7 mouse cellular contexts compared by ENCODE assay signal in genomic region chr3:54807666-54808217, GRCm38 (mm10). TPM values are rescaled to one million over a fixed set of nuclear protein-coding genes. Genes with fewer than 3 reads are reported as not detected.
DNase-seq lines count a peak whose midpoint lies in the region; ATAC-seq lines count a peak whose summit lies in the region.

Rfxap (minus strand) TSS chr3:54807791.

- peak within 1 kb of the TSS; percentile 93 for H3K4me2 ChIP-seq in embryonic facial prominence, embryonic 11.5 days (ENCODE audit: low read depth, low read length)
- H3K4me2 ChIP-seq in midbrain, embryonic 13.5 days (replicated peaks): peak within 1 kb of the TSS; percentile 97

- no peaks in the 10 kb centered on the region for H3K4me1 ChIP-seq in embryonic facial prominence, embryonic 11.5 days (ENCODE audit: control insufficient read depth, insufficient read depth, low read length)
- peaks cover 25% of the 10 kb centered on the region for H3K4me1 ChIP-seq in limb, embryonic 10.5 days
- peaks cover 24% of the 10 kb centered on the region for H3K4me1 ChIP-seq in midbrain, embryonic 13.5 days (replicated peaks)

- peak; percentile 93 for ATAC-seq in embryonic facial prominence, embryonic 11.5 days (replicated peaks; ENCODE audit: insufficient number of reproducible peaks, low FRiP score, low TSS enrichment, low read depth)
- peak; percentile 77 for ATAC-seq in granulocyte monocyte progenitor cell, adult 5-6 weeks (replicated peaks; ENCODE audit: poor library complexity, severe bottlenecking)
- ATAC-seq in midbrain, embryonic 13.5 days: peak; percentile 95

- peak within 1 kb of the TSS; percentile 95 for H3K9ac ChIP-seq in embryonic facial prominence, embryonic 11.5 days (replicated peaks; ENCODE audit: low read length)
- peak within 1 kb of the TSS; percentile 90 for H3K9ac ChIP-seq in midbrain, embryonic 13.5 days (replicated peaks)

- H3K27me3 ChIP-seq in embryonic facial prominence, embryonic 11.5 days (ENCODE audit: control insufficient read depth, insufficient read depth, low read length): no peaks in the 10 kb centered on the region
- peaks cover 6% of the 10 kb centered on the region; the same call in 1 of the 2 replicates for H3K27me3 ChIP-seq in limb, embryonic 10.5 days (ENCODE audit: low read depth, poor library complexity, severe bottlenecking)
- peaks cover 3% of the 10 kb centered on the region; the same call in 1 of the 2 replicates for H3K27me3 ChIP-seq in midbrain, embryonic 13.5 days

- 0% methylated on average over 50 of the region's 52 CpGs for WGBS in embryonic facial prominence, embryonic 11.5 days
- under 1% methylated on average over 52 of the region's 52 CpGs for WGBS in limb, embryonic 10.5 days
- under 1% methylated on average over 52 of the region's 52 CpGs for WGBS in midbrain, embryonic 13.5 days

- H3K4me3 ChIP-seq in embryonic facial prominence, embryonic 11.5 days (ENCODE audit: low read depth, low read length): peak within 1 kb of the TSS; percentile 84
- H3K4me3 ChIP-seq in limb, embryonic 10.5 days: peak within 1 kb of the TSS; percentile 90
- H3K4me3 ChIP-seq in midbrain, embryonic 13.5 days (replicated peaks): peak within 1 kb of the TSS; percentile 82

- H3K9me3 ChIP-seq in embryonic facial prominence, embryonic 11.5 days (replicated peaks; ENCODE audit: control insufficient read depth, low read length): no peaks in the 10 kb centered on the region
- H3K9me3 ChIP-seq in limb, embryonic 10.5 days (replicated peaks): no peaks in the 10 kb centered on the region
- H3K9me3 ChIP-seq in midbrain, embryonic 13.5 days: no peaks in the 10 kb centered on the region

- no peaks in the 10 kb centered on the region for H3K36me3 ChIP-seq in embryonic facial prominence, embryonic 11.5 days (replicated peaks; ENCODE audit: control insufficient read depth, insufficient read depth, low read depth, low read length)
- peaks cover 26% of the 10 kb centered on the region for H3K36me3 ChIP-seq in limb, embryonic 10.5 days
- H3K36me3 ChIP-seq in midbrain, embryonic 13.5 days: peaks cover 17% of the 10 kb centered on the region

- peak within 1 kb of the TSS; percentile 80 for H3K27ac ChIP-seq in embryonic facial prominence, embryonic 11.5 days (replicated peaks; ENCODE audit: low read depth, low read length)
- H3K27ac ChIP-seq in limb, embryonic 10.5 days: peak within 1 kb of the TSS; percentile 95
- H3K27ac ChIP-seq in midbrain, embryonic 13.5 days: peak within 1 kb of the TSS; percentile 97

- peak; percentile 97 for DNase-seq in adrenal gland, postnatal 14 days
- peak; percentile 95 for DNase-seq in embryonic facial prominence, embryonic 11.5 days (ENCODE audit: low spot score)
- peak; percentile 94 for DNase-seq in kidney, adult 11 months
- peak; percentile 99 for DNase-seq in limb, embryonic 10.5 days (ENCODE audit: low spot score)
- peak; percentile 98 for DNase-seq in spleen, adult 12 weeks (ENCODE audit: low spot score)

RNA-seq across cellular contexts. Expression of gene Rfxap, which starts in this region (rescaled TPM):
- total RNA-seq in adrenal gland, postnatal 14 days (2021): 27.1 and 32.0 TPM in 2 replicates
- polyA plus RNA-seq in embryonic facial prominence, embryonic 11.5 days (2014; fragmentation: Nextera tagmentation; extraction: Ambion mirVana): 43.2 and 44.3 TPM in 2 replicates
- total RNA-seq in granulocyte monocyte progenitor cell, adult 5-6 weeks (2014; fragmentation: Nextera tagmentation): 10.1 and 45.6 TPM in 2 replicates
- total RNA-seq in granulocyte monocyte progenitor cell, adult 5-6 weeks (2017): 54.7 and 56.3 TPM in 2 replicates
- polyA plus RNA-seq in limb, embryonic 10.5 days (2016; fragmentation: Nextera tagmentation; extraction: Ambion mirVana): 35.0 and 35.4 TPM in 2 replicates
- polyA plus RNA-seq in midbrain, embryonic 13.5 days (2015; fragmentation: Nextera tagmentation; extraction: Ambion mirVana): 29.7 and 40.0 TPM in 2 replicates

Comparison
In these comparisons a context has a peak if more than half of its experiments do, and no peak if none do; other contexts are left out.
1. Peak in every context shown above with its lines: DNase-seq, ATAC-seq, H3K4me3 ChIP-seq and H3K27ac ChIP-seq.